Mouse (Mus musculus) left cerebral cortex, postnatal 36 days (tissue): ENCODE results near the gene Dhx38. TPM values are rescaled to one million over a fixed set of nuclear protein-coding genes. Genes with fewer than 3 reads are reported as not detected.
A peak's percentile ranks its signal among the peaks of the same experiment; 100 is the strongest.

Source experiments
- DNase-seq, 2 experiments: peaks; one replicate each; pipeline ENCODE4 v3.0.0; 2021 to 2022; ENCODE audit warnings: low spot score in 2 of 2, mixed read lengths in 1 of 2
- intact Hi-C: fragments of 180-260 bp; cut with DNase I; formaldehyde crosslinking; loops from one replicate; pipeline ENCODE4 v1.15.1; 2025
- total RNA-seq, 2 experiments: library from RNA; stranded (reverse); gene quantifications; 2 replicates each; pipeline ENCODE4 v1.2.3; 2021

The Dhx38 gene
- total RNA-seq, 2 experiments from 2014 or later: 29.8 to 30.6 TPM

GRCm38 (mm10) chr8:109564766-109565165 is 895 bp downstream of the Dhx38 start:
- no peak for DNase-seq
- intact Hi-C loops: loop anchor here (1.0 to 5.0 kb wide), 2 partner anchors 44 to 1977 kb away; partner anchors contain the start of genes Dhodh and Psmd7

GRCm38 (mm10) chr8:109563881-109564280 is 1.8 kb downstream of the Dhx38 start:
- no peak for DNase-seq
- intact Hi-C loops: no loop called here

- intact Hi-C loops: no loop called here
- no peak for DNase-seq
These were observed 14.0 kb downstream of the Dhx38 start for GRCm38 (mm10) chr8:109551663-109552062.

GRCm38 (mm10) chr8:109544049-109544448 is 21.6 kb downstream of the Dhx38 start:
- intact Hi-C loops: no loop called here
- no peak for DNase-seq

- no peak for DNase-seq
- intact Hi-C loops: no loop called here
These were observed 22.7 kb downstream of the Dhx38 start for GRCm38 (mm10) chr8:109542748-109543519.

- DNase-seq: no peak
- intact Hi-C loops: no loop called here
These were observed 23.5 kb downstream of the Dhx38 start for GRCm38 (mm10) chr8:109542165-109542564.

GRCm38 (mm10) chr8:109536703-109537102 is 29.0 kb downstream of the Dhx38 start:
- peak; percentile 81 to 83 for DNase-seq
- intact Hi-C loops: loop anchor here (5.0 kb wide), 3 partner anchors 44 to 1719 kb away; partner anchors contain the start of gene Pmfbp1

GRCm38 (mm10) chr8:109535140-109535990 is 30.3 kb downstream of the Dhx38 start:
- DNase-seq: no peak
- intact Hi-C loops: loop anchor here (5.0 kb wide), 3 partner anchors 43 to 1718 kb away; partner anchors contain the start of gene Pmfbp1

- intact Hi-C loops: no loop called here
- DNase-seq: no peak
These were observed 41.7 kb downstream of the Dhx38 start for GRCm38 (mm10) chr8:109524008-109524407.

- no peak for DNase-seq
- intact Hi-C loops: no loop called here
These were observed 60.1 kb downstream of the Dhx38 start for GRCm38 (mm10) chr8:109505560-109505959.

GRCm38 (mm10) chr8:109503566-109503965 is 62.1 kb downstream of the Dhx38 start:
- DNase-seq: no peak
- intact Hi-C loops: no loop called here

- no peak for DNase-seq
- intact Hi-C loops: no loop called here
These were observed 66.5 kb downstream of the Dhx38 start for GRCm38 (mm10) chr8:109499009-109499717.

Other genes with a start within 250 kb of the Dhx38 start
- gene Pmfbp1, start 71.8 kb downstream of the Dhx38 start, total RNA-seq: under 1 TPM; 0.27 to 0.29 TPM
- gene Txnl4b, start within 50 bp of the Dhx38 start, total RNA-seq: 10 to 100 TPM; 14.0 to 16.6 TPM
- gene Hp, start 13.3 kb upstream of the Dhx38 start, total RNA-seq: not detected
- 10 to 100 TPM; 18.1 to 19.3 TPM for gene Dhodh, start 42.8 kb upstream of the Dhx38 start, total RNA-seq
- 1 to 10 TPM in 1 of 2 experiments, under 1 TPM in 1; 0.93 to 1.3 TPM for gene Pkd1l3, start 48.7 kb upstream of the Dhx38 start, total RNA-seq
- gene Ist1, start 127.4 kb upstream of the Dhx38 start, total RNA-seq: 10 to 100 TPM; 68.7 to 75.7 TPM
- gene Zfp821, start 139.7 kb upstream of the Dhx38 start, total RNA-seq: 10 to 100 TPM; 45.3 to 46.4 TPM
- gene Atxn1l, start 171.9 kb upstream of the Dhx38 start, total RNA-seq: 10 to 100 TPM; 41.0 to 41.8 TPM
- 10 to 100 TPM; 78.5 to 90.3 TPM for gene Ap1g1, start 212.7 kb upstream of the Dhx38 start, total RNA-seq